ENCODE assay signal across 16 mouse cellular contexts in genomic region chr12:26885083-26885482, GRCm38 (mm10).
DNase-seq lines count a peak whose midpoint lies in the region; ATAC-seq lines count a peak whose summit lies in the region.
"Had no signal": no experiment of that assay in that cellular context is flagged by ENCODE, and none has a peak within 500 bp of the region (broad histone marks: within the 10 kb centered on the region; RNA-seq: fewer than 3 reads in every experiment).

No protein-coding gene starts in this region.

- 87% methylated on average over 3 of the region's 3 CpGs for WGBS in embryonic facial prominence, embryonic 13.5 days
- 94% methylated on average over 3 of the region's 3 CpGs for WGBS in embryonic facial prominence, embryonic 10.5 days
- WGBS in forebrain, embryonic 13.5 days = 71% methylated on average over 3 of the region's 3 CpGs
- 36% methylated on average over 3 of the region's 3 CpGs for WGBS in hindbrain, embryonic 15.5 days
- 42% methylated on average over 3 of the region's 3 CpGs for WGBS in midbrain, embryonic 16.5 days

- no peak for ATAC-seq in embryonic facial prominence, embryonic 13.5 days (ENCODE audit: insufficient number of reproducible peaks, insufficient read depth, low FRiP score, low TSS enrichment, low read depth)
- no peak for ATAC-seq in forebrain, embryonic 13.5 days
- ATAC-seq in hindbrain, embryonic 15.5 days (ENCODE audit: low FRiP score, low read depth) = no peak
- ATAC-seq in midbrain, embryonic 16.5 days = no peak

- H3K27ac ChIP-seq in embryonic facial prominence, embryonic 13.5 days = peak overlapping the region; percentile 77
- H3K27ac ChIP-seq in embryonic facial prominence, embryonic 10.5 days (replicated peaks) = no peak overlapping the region
- H3K27ac ChIP-seq in forebrain, embryonic 13.5 days = peak overlapping the region; percentile 98
- H3K27ac ChIP-seq in hindbrain, embryonic 15.5 days (replicated peaks) = peak overlapping the region; percentile 76
- peak overlapping the region; percentile 86 for H3K27ac ChIP-seq in midbrain, embryonic 16.5 days (ENCODE audit: low read length)
- H3K27ac ChIP-seq: heart, adult 2 months; macrophage had no signal

- 0 out of 2 replicates have a peak overlapping the region, but pooled peaks have one; percentile 11 for H3K9ac ChIP-seq in embryonic facial prominence, embryonic 13.5 days
- H3K9ac ChIP-seq in forebrain, embryonic 13.5 days = peak overlapping the region; percentile 49; the same call in 1 of the 2 replicates
- H3K9ac ChIP-seq in hindbrain, embryonic 15.5 days = no peak overlapping the region
- no peak overlapping the region for H3K9ac ChIP-seq in midbrain, embryonic 16.5 days (ENCODE audit: low read depth, low read length)

- H3K4me1 ChIP-seq in embryonic facial prominence, embryonic 13.5 days = peaks cover 40% of the 10 kb centered on the region
- peaks cover 28% of the 10 kb centered on the region for H3K4me1 ChIP-seq in embryonic facial prominence, embryonic 10.5 days
- peaks cover 51% of the 10 kb centered on the region for H3K4me1 ChIP-seq in forebrain, embryonic 13.5 days
- H3K4me1 ChIP-seq in hindbrain, embryonic 15.5 days (replicated peaks) = peaks cover 37% of the 10 kb centered on the region
- H3K4me1 ChIP-seq in midbrain, embryonic 16.5 days (ENCODE audit: control insufficient read depth, insufficient read depth, low read length) = peaks cover 35% of the 10 kb centered on the region

- DNase-seq in embryonic facial prominence, embryonic 10.5 days (ENCODE audit: low spot score) = no peak
- DNase-seq in thymus, adult 18-20 months = no peak
- DNase-seq in urinary bladder, postnatal 14 days (ENCODE audit: low spot score) = no peak
- no peak for DNase-seq in spleen, postnatal 36 days (ENCODE audit: low spot score in 2 of 2)
- DNase-seq: cerebellum, adult 9-10 months; embryo, embryonic 11 days; lung, adult 2 months had no signal

- H3K27me3 ChIP-seq in embryonic facial prominence, embryonic 13.5 days = no peaks in the 10 kb centered on the region
- no peaks in the 10 kb centered on the region for H3K27me3 ChIP-seq in embryonic facial prominence, embryonic 10.5 days (replicated peaks; ENCODE audit: low read depth, poor library complexity, severe bottlenecking)
- no peaks in the 10 kb centered on the region for H3K27me3 ChIP-seq in forebrain, embryonic 13.5 days
- H3K27me3 ChIP-seq in hindbrain, embryonic 15.5 days = no peaks in the 10 kb centered on the region
- no peaks in the 10 kb centered on the region for H3K27me3 ChIP-seq in midbrain, embryonic 16.5 days (ENCODE audit: control insufficient read depth, insufficient read depth, low read depth, low read length)
- H3K27me3 ChIP-seq: CH12.LX had no signal

- no peak overlapping the region for H3K4me2 ChIP-seq in embryonic facial prominence, embryonic 13.5 days
- H3K4me2 ChIP-seq in forebrain, embryonic 13.5 days = peak overlapping the region; percentile 44; the same call in 1 of the 2 replicates
- no peak overlapping the region for H3K4me2 ChIP-seq in hindbrain, embryonic 15.5 days
- H3K4me2 ChIP-seq in midbrain, embryonic 16.5 days (ENCODE audit: low read length) = no peak overlapping the region

- H3K9me3 ChIP-seq in embryonic facial prominence, embryonic 13.5 days = peaks cover 4% of the 10 kb centered on the region; the same call in 1 of the 2 replicates
- H3K9me3 ChIP-seq in embryonic facial prominence, embryonic 10.5 days = no peaks in the 10 kb centered on the region
- H3K9me3 ChIP-seq in forebrain, embryonic 13.5 days (replicated peaks) = no peaks in the 10 kb centered on the region
- H3K9me3 ChIP-seq in hindbrain, embryonic 15.5 days = no peaks in the 10 kb centered on the region
- H3K9me3 ChIP-seq in midbrain, embryonic 16.5 days (replicated peaks; ENCODE audit: control insufficient read depth, low read length, poor library complexity, severe bottlenecking) = no peaks in the 10 kb centered on the region

- no peaks in the 10 kb centered on the region for H3K36me3 ChIP-seq in embryonic facial prominence, embryonic 13.5 days
- no peaks in the 10 kb centered on the region for H3K36me3 ChIP-seq in embryonic facial prominence, embryonic 10.5 days (replicated peaks)
- H3K36me3 ChIP-seq in forebrain, embryonic 13.5 days (ENCODE audit: poor library complexity, severe bottlenecking) = no peaks in the 10 kb centered on the region
- no peaks in the 10 kb centered on the region for H3K36me3 ChIP-seq in hindbrain, embryonic 15.5 days
- H3K36me3 ChIP-seq in midbrain, embryonic 16.5 days (ENCODE audit: control insufficient read depth, insufficient read depth, low read length) = no peaks in the 10 kb centered on the region

- H3K4me3 ChIP-seq in embryonic facial prominence, embryonic 13.5 days = no peak overlapping the region
- no peak overlapping the region for H3K4me3 ChIP-seq in embryonic facial prominence, embryonic 10.5 days
- H3K4me3 ChIP-seq in forebrain, embryonic 13.5 days = no peak overlapping the region
- H3K4me3 ChIP-seq in hindbrain, embryonic 15.5 days = no peak overlapping the region
- no peak overlapping the region for H3K4me3 ChIP-seq in midbrain, embryonic 16.5 days (ENCODE audit: low read depth, low read length)
- H3K4me3 ChIP-seq: erythroblast, embryonic 14.5 days; heart, adult 2 months; myocyte had no signal

Comparison
In these comparisons a context has a peak if more than half of its experiments do, and no peak if none do; other contexts are left out.
1. H3K9ac ChIP-seq: peak in embryonic facial prominence, embryonic 13.5 days (single experiment) and forebrain, embryonic 13.5 days (single experiment); none in hindbrain, embryonic 15.5 days (single experiment) and midbrain, embryonic 16.5 days (single experiment).